Mouse (Mus musculus): ENCODE results near the gene Phf7. TPM values are rescaled to one million over a fixed set of nuclear protein-coding genes. Genes with fewer than 3 reads are reported as not detected.
A peak's percentile ranks its signal among the peaks of the same experiment; 100 is the strongest.

The Phf7 gene
- polyA plus RNA-seq (2012): 2.5 and 4.5 TPM in 2 replicates

- TF ChIP-seq GATA1 (IDR thresholded peaks at IDR 0.05; ENCODE audit: low read length): no peak
Observed at GRCm38 (mm10) chr14:31251084-31251604, at the start of gene Phf7, which contains the start of gene Bap1. TSS of gene Phf7 (minus strand) at chr14:31251317. TSS of gene Bap1 (plus strand) at chr14:31251450.

DNA sequence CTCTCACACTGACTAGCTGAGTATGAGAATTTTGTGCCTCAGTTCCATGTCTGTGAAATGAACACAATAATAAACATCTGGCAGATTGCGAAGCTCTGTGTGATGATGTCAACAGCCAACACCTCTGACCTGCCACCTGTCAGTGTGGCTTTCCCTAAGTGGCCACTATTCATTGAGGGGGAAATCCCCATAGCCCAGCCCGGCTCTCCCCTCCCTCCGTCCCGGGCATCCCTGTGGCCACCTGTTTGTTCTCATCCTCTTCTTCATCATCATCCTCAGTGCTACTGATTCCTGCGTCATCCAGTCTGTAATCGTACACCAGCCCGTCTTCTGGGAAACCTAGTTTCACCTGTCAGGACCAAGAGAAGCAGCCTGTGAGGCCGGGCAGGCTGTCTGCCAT is 34.6 kb upstream of the Phf7 start:
- TF ChIP-seq GATA1 (IDR thresholded peaks at IDR 0.05; ENCODE audit: low read length): no peak

GRCm38 (mm10) chr14:31272164-31272563 is 21.0 kb upstream of the Phf7 start:
- no peak for TF ChIP-seq GATA1 (IDR thresholded peaks at IDR 0.05; ENCODE audit: low read length)

DNA sequence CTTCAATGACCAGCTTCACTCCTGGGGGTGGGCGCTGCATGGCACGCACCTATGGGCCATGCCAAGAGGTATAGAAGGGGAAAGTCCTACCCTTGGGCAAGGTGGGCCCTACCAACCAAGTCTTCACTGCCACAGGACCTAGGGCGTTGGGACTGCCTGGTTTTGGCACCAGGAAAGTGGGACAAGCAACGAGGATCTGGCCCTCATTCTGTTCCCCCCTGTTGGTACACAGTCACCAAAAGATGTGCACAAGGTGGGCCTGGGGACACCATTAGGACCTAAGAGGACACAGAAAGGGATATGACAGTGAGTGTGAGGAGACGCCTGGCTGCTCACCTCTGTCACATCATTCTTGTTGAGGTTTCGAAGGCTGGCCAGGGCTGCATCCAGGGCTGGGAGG is 20.0 kb upstream of the Phf7 start:
- TF ChIP-seq GATA1 (IDR thresholded peaks at IDR 0.05; ENCODE audit: low read length): no peak

DNA sequence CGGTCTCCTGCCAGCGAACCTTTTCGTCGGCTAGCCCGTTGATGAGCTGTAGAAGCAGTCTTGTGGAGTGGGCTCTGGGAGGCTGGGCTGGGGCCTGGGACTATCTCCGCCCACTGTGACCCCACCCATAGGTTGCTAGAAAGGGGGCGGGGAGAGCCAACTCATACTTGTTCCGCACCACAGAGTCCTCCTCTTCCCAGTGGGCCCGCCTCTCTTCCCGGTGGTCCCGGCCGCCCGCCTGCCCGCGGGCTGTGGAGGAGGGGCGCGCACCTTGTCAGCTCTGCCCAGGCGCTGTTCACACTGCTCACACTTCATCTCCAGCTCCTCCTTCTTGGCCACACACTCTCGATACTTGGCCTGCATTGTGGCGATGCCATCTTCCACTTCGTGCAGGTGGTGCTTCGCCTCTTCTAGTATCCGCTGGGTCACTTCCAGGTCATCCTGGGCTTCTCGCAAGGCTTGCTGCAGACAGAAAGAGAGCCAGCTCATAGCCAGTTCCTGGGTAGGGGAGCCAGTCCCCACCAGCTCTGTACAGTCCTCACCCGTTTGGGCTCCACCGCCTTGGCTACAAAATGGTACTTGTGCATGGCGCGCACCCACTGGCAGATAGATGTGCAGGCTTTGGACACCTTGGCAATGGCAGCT is 18.5 kb upstream of the Phf7 start:
- no peak for TF ChIP-seq GATA1 (IDR thresholded peaks at IDR 0.05; ENCODE audit: low read length)

DNA sequence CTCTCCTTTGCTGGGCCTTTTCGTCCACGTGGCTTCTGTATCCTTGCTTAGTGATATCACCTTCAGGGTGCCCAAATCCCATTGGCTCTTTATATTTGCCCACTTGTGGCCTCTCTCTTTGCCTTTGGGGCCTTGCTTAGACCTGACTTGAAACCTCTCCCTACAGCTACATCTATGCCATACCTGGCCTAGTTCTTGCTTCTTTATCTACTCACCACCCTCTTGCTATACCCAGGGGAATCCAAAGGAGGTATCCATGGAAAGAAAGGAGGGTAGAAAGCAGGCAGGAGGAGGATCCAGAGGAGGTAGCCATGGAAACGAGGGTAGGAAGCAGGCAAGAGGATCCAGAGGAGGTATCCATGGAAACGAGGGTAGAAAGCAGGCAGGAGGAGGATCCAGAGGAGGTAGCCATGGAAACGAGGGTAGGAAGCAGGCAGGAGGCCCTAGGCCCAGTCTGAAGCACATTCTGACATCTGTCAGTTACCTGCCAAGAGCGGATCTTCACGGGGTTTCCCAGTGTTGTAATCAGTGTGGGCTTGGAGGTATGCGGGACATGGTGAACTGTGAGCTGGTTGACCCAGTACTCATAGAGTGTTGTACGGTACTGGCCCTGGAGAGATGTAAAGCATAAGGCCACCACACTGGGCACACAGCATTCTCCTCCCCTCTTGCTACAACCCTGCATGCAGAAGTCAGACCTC is 17.3 kb upstream of the Phf7 start:
- no peak for TF ChIP-seq GATA1 (IDR thresholded peaks at IDR 0.05; ENCODE audit: low read length)

DNA sequence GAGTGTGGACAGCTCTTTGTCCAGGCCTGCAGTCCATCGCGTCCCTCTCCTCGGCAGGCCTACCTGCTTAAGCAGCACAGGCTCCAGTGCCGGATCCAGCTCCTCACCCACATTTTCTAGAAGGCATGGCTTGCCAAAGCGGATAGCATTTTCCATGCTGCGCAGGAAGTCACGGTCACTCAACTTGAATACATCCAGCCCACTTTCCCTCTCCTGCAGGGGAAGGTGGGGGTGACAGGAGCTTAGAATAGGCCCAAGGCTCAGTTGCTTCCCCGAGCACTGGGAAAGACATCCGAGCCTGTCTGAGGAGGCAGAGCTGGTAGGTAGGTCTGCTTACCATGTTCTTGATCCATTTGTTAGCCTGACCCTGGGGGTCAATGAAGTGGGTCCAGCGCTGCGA is 16.5 kb upstream of the Phf7 start:
- TF ChIP-seq GATA1 (IDR thresholded peaks at IDR 0.05; ENCODE audit: low read length): no peak

- no peak for TF ChIP-seq GATA1 (IDR thresholded peaks at IDR 0.05; ENCODE audit: low read length)
Observed at GRCm38 (mm10) chr14:31260932-31261331, 9.8 kb upstream of the Phf7 start.

GRCm38 (mm10) chr14:31260374-31260773 is 9.3 kb upstream of the Phf7 start:
- TF ChIP-seq GATA1 (IDR thresholded peaks at IDR 0.05; ENCODE audit: low read length): peak; percentile 95

GRCm38 (mm10) chr14:31258476-31259050 is 7.4 kb upstream of the Phf7 start:
- TF ChIP-seq GATA1 (IDR thresholded peaks at IDR 0.05; ENCODE audit: low read length): no peak

GRCm38 (mm10) chr14:31252091-31252490 is 974 bp upstream of the Phf7 start:
- no peak for TF ChIP-seq GATA1 (IDR thresholded peaks at IDR 0.05; ENCODE audit: low read length)

DNA sequence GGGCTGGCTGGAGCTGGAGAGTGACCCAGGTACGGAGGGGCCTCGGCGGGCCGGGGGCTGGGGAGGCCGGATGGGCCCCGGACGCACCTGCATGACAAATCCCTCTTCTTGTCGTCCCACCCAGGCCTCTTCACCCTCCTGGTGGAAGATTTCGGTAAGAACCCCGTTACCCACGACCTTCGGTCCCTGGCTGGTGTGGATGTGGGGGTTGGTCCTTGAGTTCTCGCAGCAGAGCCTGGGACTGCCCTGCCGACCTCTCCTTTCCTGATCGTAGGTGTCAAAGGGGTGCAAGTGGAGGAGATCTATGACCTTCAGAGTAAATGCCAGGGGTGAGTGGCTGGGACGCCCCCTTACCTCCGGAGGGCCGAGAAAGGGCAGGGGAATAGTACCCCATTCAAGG is 509 bp upstream of the Phf7 start:
- no peak for TF ChIP-seq GATA1 (IDR thresholded peaks at IDR 0.05; ENCODE audit: low read length)

DNA sequence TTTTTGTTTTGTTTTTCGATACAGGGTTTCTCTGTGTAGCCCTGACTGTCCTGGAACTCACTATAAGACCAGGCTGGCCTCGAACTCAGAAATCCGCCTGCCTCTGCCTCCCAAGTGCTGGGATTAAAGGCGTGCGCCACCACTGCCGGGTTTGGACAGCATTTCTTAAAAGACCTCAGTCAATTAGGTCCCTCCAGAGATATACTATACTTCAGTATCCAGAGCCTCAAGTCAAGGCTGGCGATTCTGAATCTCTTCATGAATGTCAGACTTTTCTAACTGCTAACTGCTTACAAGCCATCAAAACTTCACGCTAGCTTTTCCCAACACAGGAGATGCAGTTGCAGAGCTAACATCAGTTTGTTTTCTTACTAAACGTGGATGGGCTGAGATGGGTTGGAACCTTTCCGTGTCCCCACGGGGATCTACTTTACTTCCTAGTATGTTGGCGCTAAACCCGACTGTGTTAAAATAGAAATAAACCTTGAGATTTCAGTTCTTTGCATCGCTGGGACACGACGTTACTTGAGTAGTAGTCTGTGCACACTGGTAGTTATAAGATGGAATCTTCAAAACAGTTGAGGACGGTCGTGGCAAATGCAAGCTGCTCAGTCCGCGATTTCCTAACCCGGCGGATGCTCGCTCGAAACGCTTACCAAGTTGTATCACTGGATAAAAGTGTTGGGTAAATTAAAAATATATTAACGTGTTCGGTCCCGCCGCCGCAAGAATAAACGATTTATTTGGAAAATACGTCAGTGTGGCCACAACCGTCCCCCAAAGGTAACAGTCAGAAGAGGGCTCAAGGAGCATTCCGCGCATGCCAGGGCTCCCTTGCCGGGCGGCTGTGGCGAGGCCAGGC is 664 bp downstream of the Phf7 start:
- no peak for TF ChIP-seq GATA1 (IDR thresholded peaks at IDR 0.05; ENCODE audit: low read length)

DNA sequence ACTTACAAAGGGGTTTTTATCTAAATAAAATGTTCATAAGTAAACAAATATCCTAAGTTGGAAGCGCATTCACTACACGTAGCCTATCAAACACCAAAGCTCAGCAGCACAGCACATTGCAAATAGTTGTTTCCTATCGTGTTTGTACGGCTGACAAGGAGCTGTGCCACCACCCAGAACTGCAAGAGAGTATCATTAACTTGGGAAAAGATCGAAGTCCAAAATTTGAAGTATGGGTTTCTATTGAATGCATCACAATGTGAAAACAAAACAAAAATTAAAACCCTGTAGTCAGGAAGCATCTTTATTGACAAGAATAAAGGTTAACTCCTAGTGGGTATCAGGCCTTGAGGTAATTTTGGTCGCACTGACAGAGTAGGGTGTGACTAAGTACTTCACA is 2.7 kb downstream of the Phf7 start:
- TF ChIP-seq GATA1 (IDR thresholded peaks at IDR 0.05; ENCODE audit: low read length): no peak

DNA sequence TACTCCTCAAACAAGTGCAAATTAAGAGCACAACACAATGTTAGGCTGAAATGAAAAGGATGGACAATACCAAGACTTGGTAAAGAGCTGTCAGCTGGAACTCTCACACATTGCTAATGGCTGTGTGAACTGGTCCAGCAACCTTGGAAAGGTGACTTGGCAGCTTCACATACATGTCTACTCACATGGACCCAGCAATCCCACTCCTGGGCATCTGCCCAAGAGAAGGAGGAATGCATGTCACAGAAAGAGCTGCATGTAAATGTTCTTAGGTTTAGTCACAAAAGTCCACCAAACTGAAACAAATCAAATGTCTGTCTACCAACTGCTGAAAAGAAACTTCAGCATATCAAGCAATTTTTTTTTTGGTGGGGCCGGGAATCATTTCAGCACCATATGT is 5.2 kb downstream of the Phf7 start:
- no peak for TF ChIP-seq GATA1 (IDR thresholded peaks at IDR 0.05; ENCODE audit: low read length)

GRCm38 (mm10) chr14:31244777-31245176 is 6.3 kb downstream of the Phf7 start:
- TF ChIP-seq GATA1 (IDR thresholded peaks at IDR 0.05; ENCODE audit: low read length): no peak

All from G1E-ER4 (cell line).